Mouse (Mus musculus): Measurements from ENCODE around the gene Sar1a.

Gene Sar1a

GRCm38 (mm10) chr10:61689405-61689804 lies 9.3 kb downstream of the Sar1a start:
- DNase-seq, result no peak

GRCm38 (mm10) chr10:61693563-61693962 lies 13.5 kb downstream of the Sar1a start:
- DNase-seq, result no peak

GRCm38 (mm10) chr10:61694870-61695670 lies 15.0 kb downstream of the Sar1a start, which contains the start of gene Tysnd1:
Gene Tysnd1, plus strand, starts transcription at chr10:61695514.
- DNase-seq, result peak; percentile 88 to 93

GRCm38 (mm10) chr10:61695703-61696559 lies 15.8 kb downstream of the Sar1a start:
- DNase-seq, result peak in 1 of 2 experiments; percentile 59

GRCm38 (mm10) chr10:61696560-61696823 lies 16.4 kb downstream of the Sar1a start:
- DNase-seq, result no peak

- DNase-seq, result no peak
Measured at GRCm38 (mm10) chr10:61697028-61697427, 16.9 kb downstream of the Sar1a start.

GRCm38 (mm10) chr10:61704663-61705062 lies 24.6 kb downstream of the Sar1a start:
- DNase-seq, result no peak

- DNase-seq, result no peak
Measured at GRCm38 (mm10) chr10:61706412-61707375, 26.6 kb downstream of the Sar1a start.

- no peak for DNase-seq
Measured at GRCm38 (mm10) chr10:61713601-61714000, 33.5 kb downstream of the Sar1a start.

GRCm38 (mm10) chr10:61714146-61714545 lies 34.0 kb downstream of the Sar1a start:
- no peak for DNase-seq

- DNase-seq, result peak in 1 of 2 experiments; percentile 20
Measured at GRCm38 (mm10) chr10:61714771-61715461, 34.8 kb downstream of the Sar1a start, which contains the start of gene Aifm2. Gene Aifm2, plus strand, starts transcription at chr10:61715263.

- no peak for DNase-seq
Measured at GRCm38 (mm10) chr10:61715462-61715837, 35.4 kb downstream of the Sar1a start.

GRCm38 (mm10) chr10:61715996-61716864 lies 36.1 kb downstream of the Sar1a start:
- no peak for DNase-seq

- DNase-seq, result no peak
Measured at GRCm38 (mm10) chr10:61717406-61718296, 37.6 kb downstream of the Sar1a start.

GRCm38 (mm10) chr10:61720331-61720730 lies 40.2 kb downstream of the Sar1a start:
- DNase-seq, result no peak

- DNase-seq, result no peak
Measured at GRCm38 (mm10) chr10:61722215-61722614, 42.1 kb downstream of the Sar1a start.

GRCm38 (mm10) chr10:61723271-61723670 lies 43.2 kb downstream of the Sar1a start:
- no peak for DNase-seq

- no peak for DNase-seq
Measured at GRCm38 (mm10) chr10:61729181-61729580, 49.1 kb downstream of the Sar1a start.

- DNase-seq, result no peak
Measured at GRCm38 (mm10) chr10:61730171-61730570, 50.1 kb downstream of the Sar1a start.

GRCm38 (mm10) chr10:61734377-61734776 lies 54.3 kb downstream of the Sar1a start:
- peak in 1 of 2 experiments; percentile 14 for DNase-seq
